Mouse (Mus musculus) myocyte (in vitro differentiated cells): Measurements from ENCODE around the gene Ibtk.

Source experiments
- CEBPB ChIP-seq: IDR thresholded peaks from 2 replicates; pipeline ENCODE4 v1.6.1; 2011; ENCODE audit warnings: mild to moderate bottlenecking, moderate library complexity; ENCODE audit not compliant: poor library complexity, insufficient read depth, severe bottlenecking
- E2F4 ChIP-seq: IDR thresholded peaks from one replicate; pipeline ENCODE4 v1.6.1; 2011; ENCODE audit warnings: mild to moderate bottlenecking, control low read depth, moderate library complexity; ENCODE audit not compliant: insufficient read depth
- MYOD1 ChIP-seq, 3 experiments: IDR thresholded peaks; one replicate each; pipeline ENCODE4 v1.6.1; 2011; ENCODE audit warnings: control low read depth in 2 of 3, low read depth in 2 of 3, mild to moderate bottlenecking in 2 of 3, moderate library complexity in 1 of 3; ENCODE audit not compliant: insufficient read length in 2 of 3, control insufficient read depth in 1 of 3
- MYOG ChIP-seq, 3 experiments: IDR thresholded peaks; one replicate each; pipeline ENCODE4 v1.6.1; 2011; ENCODE audit warnings: control low read depth in 2 of 3, low read depth in 2 of 3, mild to moderate bottlenecking in 2 of 3; ENCODE audit not compliant: insufficient read length in 2 of 3, control insufficient read depth in 1 of 3, insufficient read depth in 1 of 3
- POLR2A ChIP-seq: IDR thresholded peaks from one replicate; pipeline ENCODE4 v1.6.1; 2011; ENCODE audit warnings: low read depth, mild to moderate bottlenecking, control low read depth, moderate library complexity; ENCODE audit not compliant: insufficient read length
- TCF12 ChIP-seq: IDR thresholded peaks from one replicate; pipeline ENCODE4 v1.6.1; 2011; ENCODE audit warnings: mild to moderate bottlenecking, control low read depth; ENCODE audit not compliant: poor library complexity, insufficient read depth, severe bottlenecking

- TF ChIP-seq POLR2A (no peak), TCF12 (no peak), MYOD1 (IDR thresholded peaks at IDR 0.05; ENCODE audit: control insufficient read depth in 1 of 3, insufficient read length in 2 of 3, low read depth in 2 of 3) (no peak), CEBPB (no peak), E2F4 (no peak), MYOG (IDR thresholded peaks at IDR 0.05; ENCODE audit: control insufficient read depth in 1 of 3, insufficient read depth in 1 of 3, insufficient read length in 2 of 3, low read depth in 2 of 3) (no peak)
These were observed 7.0 kb downstream of the Ibtk start for GRCm38 (mm10) chr9:85742107-85742506.
